Mouse (Mus musculus): ENCODE data around the gene Znrf4. TPM values are rescaled to one million over a fixed set of nuclear protein-coding genes. Genes with fewer than 3 reads are reported as not detected.
A peak's percentile ranks its signal among the peaks of the same experiment; 100 is the strongest.

The Znrf4 gene
- polyA plus RNA-seq, 2 experiments, result not detected

GRCm38 (mm10) chr17:56461771-56462743 is 50.2 kb downstream of the Znrf4 start:
- no peak for TF ChIP-seq CTCF (IDR thresholded peaks at IDR 0.05; ENCODE audit: low read depth)
- no peak for TF ChIP-seq EP300 (IDR thresholded peaks at IDR 0.05; ENCODE audit: low read depth)
- H3K4me2 ChIP-seq (ENCODE audit: low read depth), result peak overlapping the region; percentile 81
- no peaks in the 10 kb centered on the region for H3K9me3 ChIP-seq (ENCODE audit: control insufficient read depth, low read length)
- H3K27ac ChIP-seq, result no peak overlapping the region
- H3K4me1 ChIP-seq (replicated peaks; ENCODE audit: control insufficient read depth in 2 of 2, insufficient read depth in 2 of 2, low read length in 1 of 2), result no peaks in the 10 kb centered on the region; a peak in 1 of 4 replicates
- H3K9ac ChIP-seq (replicated peaks), result peak overlapping the region; percentile 36
- H3K36me3 ChIP-seq (replicated peaks; ENCODE audit: control insufficient read depth, insufficient read depth, low read depth), result no peaks in the 10 kb centered on the region
- H3K4me3 ChIP-seq (ENCODE audit: insufficient read depth in 1 of 2, low read depth in 2 of 2, low read length in 2 of 2), result peak overlapping the region; percentile 50 to 63
- ATAC-seq (ENCODE audit: insufficient read depth) (peak; percentile 89), DNase-seq (ENCODE audit: low read depth in 3 of 3, low spot score in 3 of 3) (peak; percentile 79 to 85 (median 84))
- H3K27me3 ChIP-seq (ENCODE audit: control insufficient read depth, insufficient read depth, low read length), result no peaks in the 10 kb centered on the region
- WGBS (ENCODE audit: insufficient replicate concordance), result under 1% methylated on average over 77 of the region's 77 CpGs

Other genes starting within 250 kb of the Znrf4 start
- 4.9 and 6.8 TPM in 2 replicates for gene Ticam1, start 235.6 kb downstream of the Znrf4 start, polyA plus RNA-seq (2012; rRNA removed)
- 3.4 and 3.8 TPM in 2 replicates for gene Ticam1, start 235.6 kb downstream of the Znrf4 start, polyA plus RNA-seq (2014; fragmentation: Nextera tagmentation; extraction: Ambion mirVana)
- 7.4 and 9.2 TPM in 2 replicates for gene Plin3, start 219.6 kb downstream of the Znrf4 start, polyA plus RNA-seq (2012; rRNA removed)
- gene Plin3, start 219.6 kb downstream of the Znrf4 start, polyA plus RNA-seq (2014; fragmentation: Nextera tagmentation; extraction: Ambion mirVana), result 24.2 and 27.2 TPM in 2 replicates
- gene Arrdc5, start 212.1 kb downstream of the Znrf4 start, polyA plus RNA-seq (2012; rRNA removed), result not detected in 2 replicates
- gene Arrdc5, start 212.1 kb downstream of the Znrf4 start, polyA plus RNA-seq (2014; fragmentation: Nextera tagmentation; extraction: Ambion mirVana), result not detected in 2 replicates
- gene Uhrf1, start 209.1 kb downstream of the Znrf4 start, polyA plus RNA-seq (2012; rRNA removed), result 72.6 and 86.2 TPM in 2 replicates
- 76.0 and 90.8 TPM in 2 replicates for gene Uhrf1, start 209.1 kb downstream of the Znrf4 start, polyA plus RNA-seq (2014; fragmentation: Nextera tagmentation; extraction: Ambion mirVana)
- 4.2 and 4.6 TPM in 2 replicates for gene Kdm4b, start 186.4 kb downstream of the Znrf4 start, polyA plus RNA-seq (2012; rRNA removed)
- gene Kdm4b, start 186.4 kb downstream of the Znrf4 start, polyA plus RNA-seq (2014; fragmentation: Nextera tagmentation; extraction: Ambion mirVana), result 4.5 and 6.3 TPM in 2 replicates
- 17.7 and 18.8 TPM in 2 replicates for gene Ptprs, start 35.9 kb downstream of the Znrf4 start, polyA plus RNA-seq (2012; rRNA removed)
- 3.8 and 4.6 TPM in 2 replicates for gene Ptprs, start 35.9 kb downstream of the Znrf4 start, polyA plus RNA-seq (2014; fragmentation: Nextera tagmentation; extraction: Ambion mirVana)
- gene Gm20219, start 42.0 kb upstream of the Znrf4 start, polyA plus RNA-seq (2012; rRNA removed), result 0.17 and 0.22 TPM in 2 replicates
- 0.14 TPM in 1 of 2 replicates, not detected in the other for gene Gm20219, start 42.0 kb upstream of the Znrf4 start, polyA plus RNA-seq (2014; fragmentation: Nextera tagmentation; extraction: Ambion mirVana)
- 21.4 and 40.2 TPM in 2 replicates for gene Safb2, start 72.2 kb upstream of the Znrf4 start, polyA plus RNA-seq (2012; rRNA removed)
- gene Safb2, start 72.2 kb upstream of the Znrf4 start, polyA plus RNA-seq (2014; fragmentation: Nextera tagmentation; extraction: Ambion mirVana), result 16.8 and 20.0 TPM in 2 replicates
- 26.5 and 47.3 TPM in 2 replicates for gene Safb, start 72.4 kb upstream of the Znrf4 start, polyA plus RNA-seq (2012; rRNA removed)
- 22.1 and 27.1 TPM in 2 replicates for gene Safb, start 72.4 kb upstream of the Znrf4 start, polyA plus RNA-seq (2014; fragmentation: Nextera tagmentation; extraction: Ambion mirVana)
- gene 2410015M20Rik, start 97.3 kb upstream of the Znrf4 start, polyA plus RNA-seq (2012; rRNA removed), result 53.4 and 84.4 TPM in 2 replicates
- 183 and 186 TPM in 2 replicates for gene 2410015M20Rik, start 97.3 kb upstream of the Znrf4 start, polyA plus RNA-seq (2014; fragmentation: Nextera tagmentation; extraction: Ambion mirVana)
- gene Rpl36, start 101.0 kb upstream of the Znrf4 start, polyA plus RNA-seq (2012; rRNA removed), result 1,839 and 1,886 TPM in 2 replicates
- 1,322 and 1,328 TPM in 2 replicates for gene Rpl36, start 101.0 kb upstream of the Znrf4 start, polyA plus RNA-seq (2014; fragmentation: Nextera tagmentation; extraction: Ambion mirVana)
- gene Lonp1, start 114.5 kb upstream of the Znrf4 start, polyA plus RNA-seq (2012; rRNA removed), result 38.5 and 46.3 TPM in 2 replicates
- gene Lonp1, start 114.5 kb upstream of the Znrf4 start, polyA plus RNA-seq (2014; fragmentation: Nextera tagmentation; extraction: Ambion mirVana), result 28.8 and 36.9 TPM in 2 replicates
- gene Catsperd, start 115.7 kb upstream of the Znrf4 start, polyA plus RNA-seq (2012; rRNA removed), result 0.33 and 0.45 TPM in 2 replicates
- gene Catsperd, start 115.7 kb upstream of the Znrf4 start, polyA plus RNA-seq (2014; fragmentation: Nextera tagmentation; extraction: Ambion mirVana), result 0.39 and 0.54 TPM in 2 replicates
- gene Ranbp3, start 160.9 kb upstream of the Znrf4 start, polyA plus RNA-seq (2012; rRNA removed), result 40.9 and 42.9 TPM in 2 replicates
- 34.2 and 37.2 TPM in 2 replicates for gene Ranbp3, start 160.9 kb upstream of the Znrf4 start, polyA plus RNA-seq (2014; fragmentation: Nextera tagmentation; extraction: Ambion mirVana)
- 119 and 215 TPM in 2 replicates for gene Ndufa11, start 205.3 kb upstream of the Znrf4 start, polyA plus RNA-seq (2012; rRNA removed)
- 276 and 284 TPM in 2 replicates for gene Ndufa11, start 205.3 kb upstream of the Znrf4 start, polyA plus RNA-seq (2014; fragmentation: Nextera tagmentation; extraction: Ambion mirVana)
- gene Vmac, start 205.6 kb upstream of the Znrf4 start, polyA plus RNA-seq (2012; rRNA removed), result 2.8 and 3.3 TPM in 2 replicates
- gene Vmac, start 205.6 kb upstream of the Znrf4 start, polyA plus RNA-seq (2014; fragmentation: Nextera tagmentation; extraction: Ambion mirVana), result 3.1 and 3.2 TPM in 2 replicates
- 1.0 and 1.6 TPM in 2 replicates for gene Nrtn, start 245.1 kb upstream of the Znrf4 start, polyA plus RNA-seq (2012; rRNA removed)
- gene Nrtn, start 245.1 kb upstream of the Znrf4 start, polyA plus RNA-seq (2014; fragmentation: Nextera tagmentation; extraction: Ambion mirVana), result 1.7 and 1.9 TPM in 2 replicates

All from liver, embryonic 14.5 days (tissue).